Mouse (Mus musculus) liver, adult (tissue): ENCODE measurements around the gene Galnt16.

Experiments used
- GATA4 ChIP-seq: IDR thresholded peaks from 2 replicates; pipeline ENCODE4 v1.6.1; 2014; ENCODE audit warnings: mild to moderate bottlenecking, low read length; ENCODE audit not compliant: insufficient replicate concordance

Galnt16 gene

GRCm38 (mm10) chr12:80658661-80659060, 140.6 kb downstream of the Galnt16 start:
- TF ChIP-seq GATA4 = no peak

- TF ChIP-seq GATA4 = no peak
Observed at GRCm38 (mm10) chr12:80662322-80662721, 144.2 kb downstream of the Galnt16 start.

DNA sequence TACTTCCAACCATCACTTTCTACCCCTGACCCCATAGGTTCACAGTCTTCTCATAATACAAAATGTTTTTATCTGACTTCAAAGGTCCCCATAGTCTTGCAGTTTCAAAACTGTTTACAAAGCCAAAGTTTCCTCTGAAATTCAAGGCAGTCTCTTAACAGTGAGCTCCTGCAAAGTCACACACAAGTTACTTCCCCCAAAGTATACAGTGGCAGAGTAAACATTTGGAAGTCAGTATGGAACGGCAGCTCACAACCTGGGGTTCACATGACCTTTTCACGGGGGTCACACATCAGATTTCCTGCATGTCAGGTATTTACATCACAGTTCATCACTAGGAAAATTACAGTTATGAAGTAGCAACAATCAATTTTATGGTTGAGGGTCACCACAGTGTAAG, 145.9 kb downstream of the Galnt16 start:
- no peak for TF ChIP-seq GATA4

GRCm38 (mm10) chr12:80668391-80668790, 150.3 kb downstream of the Galnt16 start:
- TF ChIP-seq GATA4 = peak; percentile 73; the same call in 1 of the 2 replicates

DNA sequence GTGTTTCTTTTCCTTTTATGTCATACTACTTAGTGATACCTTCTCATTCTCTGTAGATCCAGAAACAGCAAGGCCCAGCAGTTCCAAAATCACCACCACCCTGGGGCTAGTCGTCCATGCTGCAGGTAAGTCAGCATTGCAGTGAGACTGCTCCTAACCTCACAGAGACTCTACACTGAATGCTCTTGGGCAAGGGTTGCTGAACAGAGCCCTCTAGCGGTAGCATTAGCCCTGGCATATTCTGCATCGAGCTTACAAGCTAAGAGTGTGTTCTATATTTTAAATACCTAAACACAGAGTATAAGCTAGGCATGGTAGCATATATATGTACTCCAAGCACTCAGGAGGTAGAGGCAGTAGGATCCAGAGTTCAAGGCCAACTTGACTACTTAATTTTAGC, 155.1 kb downstream of the Galnt16 start:
- TF ChIP-seq GATA4 = no peak
